Mouse (Mus musculus) midbrain, postnatal 0 days (tissue): ENCODE results near the gene Kif6. TPM values are rescaled to one million over a fixed set of nuclear protein-coding genes. Genes with fewer than 3 reads are reported as not detected.

Experiments
- ATAC-seq: fragments of 200-750 bp; cut with Nextera tagmentation; 2 replicates; pipeline ENCODE4 v1.8.0; 2017; ENCODE audit warnings: moderate number of reproducible peaks, mild to moderate bottlenecking, moderate TSS enrichment, moderate library complexity; ENCODE audit not compliant: low FRiP score
- DNase-seq: peaks from one replicate; pipeline ENCODE4 v3.0.0-alpha.2; 2015; ENCODE audit warnings: low spot score
- H3K27ac ChIP-seq: fragments of 300-500 bp; sonication (generic); 2 replicates; pipeline ENCODE4 v1.5.1; 2014; ENCODE audit warnings: low read depth, mild to moderate bottlenecking, low read length, mixed read lengths
- H3K27me3 ChIP-seq: fragments of 300-500 bp; sonication (generic); 2 replicates; pipeline ENCODE4 v1.6.1; 2014; ENCODE audit warnings: low read length, control low read depth, mixed read lengths; ENCODE audit not compliant: insufficient read depth
- H3K36me3 ChIP-seq: fragments of 300-500 bp; sonication (generic); 2 replicates; pipeline ENCODE4 v1.6.1; 2014; ENCODE audit warnings: low read length, control low read depth, mixed read lengths; ENCODE audit not compliant: insufficient read depth
- H3K4me1 ChIP-seq: fragments of 300-500 bp; sonication (generic); 2 replicates; pipeline ENCODE4 v1.6.1; 2014; ENCODE audit warnings: mild to moderate bottlenecking, control low read depth, antibody characterized with exemption, low read length, mixed read lengths; ENCODE audit not compliant: insufficient read depth
- H3K4me2 ChIP-seq: fragments of 300-500 bp; sonication (generic); 2 replicates; pipeline ENCODE4 v1.6.1; 2014; ENCODE audit warnings: low read depth, mild to moderate bottlenecking, low read length, mixed read lengths; ENCODE audit not compliant: poor library complexity, severe bottlenecking
- H3K4me3 ChIP-seq: fragments of 300-500 bp; sonication (generic); 2 replicates; pipeline ENCODE4 v1.5.1; 2014; ENCODE audit warnings: low read depth, mild to moderate bottlenecking, low read length, moderate library complexity
- H3K9ac ChIP-seq: fragments of 300-500 bp; sonication (generic); replicated peaks from 2 replicates; pipeline ENCODE4 v1.6.1; 2014; ENCODE audit warnings: mild to moderate bottlenecking, low read length, moderate library complexity, mixed read lengths; ENCODE audit not compliant: poor library complexity, severe bottlenecking
- H3K9me3 ChIP-seq: fragments of 300-500 bp; sonication (generic); 2 replicates; pipeline ENCODE4 v1.6.1; 2016; ENCODE audit warnings: low read length, control low read depth
- CTCF ChIP-seq: IDR thresholded peaks from 2 replicates; pipeline ENCODE4 v1.5.1; 2016; ENCODE audit warnings: antibody characterized with exemption, mild to moderate bottlenecking
- WGBS: fragments of 180-500 bp; shearing (Covaris S2); extraction: QIAGEN DNeasy Blood & Tissue Kit; methylation state at CpG from one replicate; pipeline ENCODE4 v1.1.7; 2014; 5-methylcytosine and 5-hydroxymethylcytosine counted together
- polyA plus RNA-seq: library from polyadenylated mRNA; unstranded; fragments of >200 nt; fragmentation: Nextera tagmentation; extraction: Ambion mirVana; gene quantifications from 2 replicates; pipeline ENCODE4 v1.2.1, GENCODE M21; 2015
- total RNA-seq: library from RNA; depleted of rRNA; stranded (reverse); fragments of >200 nt; gene quantifications from 2 replicates; pipeline ENCODE4 v1.2.3, GENCODE M21; 2014; rRNA removed

Kif6 gene
- 2.1 and 2.7 TPM in 2 replicates for total RNA-seq
- polyA plus RNA-seq: 1.1 and 1.7 TPM in 2 replicates

DNA sequence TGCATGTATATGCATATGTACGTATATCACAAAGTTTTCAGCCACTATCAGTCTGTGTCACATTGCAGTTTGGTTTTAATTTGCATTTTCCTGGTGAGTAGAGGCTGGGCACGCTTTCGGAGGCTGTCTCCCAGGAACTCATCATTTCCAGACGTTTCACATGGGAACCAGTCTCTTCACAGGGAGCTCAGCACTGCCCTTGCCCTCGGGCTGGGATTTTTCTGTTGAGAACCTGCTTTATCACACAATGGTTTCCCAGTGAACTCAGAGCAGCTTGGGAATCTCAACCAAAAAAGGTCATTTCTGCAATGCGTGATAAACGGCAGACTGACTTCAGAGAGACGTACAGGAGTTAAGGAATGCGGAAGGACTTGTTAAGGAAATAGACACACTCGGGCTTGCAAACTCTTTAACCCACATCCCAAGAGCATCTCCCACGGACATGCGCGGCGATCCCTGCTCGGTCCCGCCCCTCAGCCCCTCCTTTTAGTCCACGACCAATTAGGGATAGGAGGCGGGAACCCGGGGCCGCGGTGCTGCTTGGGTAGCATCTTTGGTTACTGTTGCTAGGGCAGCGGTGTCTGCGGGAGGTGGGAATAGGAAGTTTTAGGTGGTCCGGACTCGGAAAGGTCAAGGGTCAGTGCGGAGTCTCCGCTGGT, at the start of gene Kif6:
Kif6 (plus strand) TSS at position 560 of the 659 bp plus-strand sequence.
- H3K27ac ChIP-seq: peak within 1 kb of the TSS; percentile 21; the same call in 1 of the 2 replicates
- no peak for TF ChIP-seq CTCF
- peak within 1 kb of the TSS; percentile 48 for H3K9ac ChIP-seq
- H3K27me3 ChIP-seq: no peaks in the 10 kb centered on the region
- ATAC-seq (peak; percentile 95), DNase-seq (peak; percentile 88)
- no peaks in the 10 kb centered on the region for H3K9me3 ChIP-seq
- H3K4me2 ChIP-seq: peak within 1 kb of the TSS; percentile 97
- H3K36me3 ChIP-seq: no peaks in the 10 kb centered on the region
- H3K4me1 ChIP-seq: no peaks in the 10 kb centered on the region
- WGBS: 2% methylated on average over 27 of the region's 27 CpGs
- H3K4me3 ChIP-seq: peak within 1 kb of the TSS; percentile 56

DNA sequence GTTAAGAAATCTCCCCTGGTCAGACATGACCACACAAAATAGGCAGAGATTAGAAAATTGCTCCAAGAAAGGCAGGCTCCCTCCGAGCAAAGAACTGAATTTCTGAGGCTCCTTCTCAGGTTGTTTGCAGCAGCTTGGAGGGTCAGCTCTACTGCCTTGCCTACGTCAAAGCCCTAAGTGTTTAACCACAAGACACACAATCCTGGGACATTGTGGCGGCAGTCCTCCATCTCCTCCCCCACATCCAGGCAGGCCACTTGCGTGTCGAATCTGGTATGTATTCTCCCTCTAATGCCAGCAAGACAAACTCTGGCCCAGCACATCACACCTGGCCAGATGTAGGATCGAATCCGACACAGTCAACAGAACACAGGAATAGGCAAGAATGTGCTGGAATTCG, 46.2 kb upstream of the Kif6 start:
- no peak overlapping the region for H3K4me2 ChIP-seq
- H3K36me3 ChIP-seq: no peaks in the 10 kb centered on the region
- H3K9me3 ChIP-seq: no peaks in the 10 kb centered on the region
- 81% methylated on average over 8 of the region's 8 CpGs for WGBS
- no peak for TF ChIP-seq CTCF
- DNase-seq: no peak
- H3K27ac ChIP-seq: no peak overlapping the region
- H3K4me1 ChIP-seq: peaks cover 5% of the 10 kb centered on the region; the same call in 1 of the 2 replicates
- H3K27me3 ChIP-seq: peaks cover 7% of the 10 kb centered on the region; the same call in 1 of the 2 replicates
- no peak overlapping the region for H3K9ac ChIP-seq
- no peak for ATAC-seq
- no peak overlapping the region for H3K4me3 ChIP-seq

DNA sequence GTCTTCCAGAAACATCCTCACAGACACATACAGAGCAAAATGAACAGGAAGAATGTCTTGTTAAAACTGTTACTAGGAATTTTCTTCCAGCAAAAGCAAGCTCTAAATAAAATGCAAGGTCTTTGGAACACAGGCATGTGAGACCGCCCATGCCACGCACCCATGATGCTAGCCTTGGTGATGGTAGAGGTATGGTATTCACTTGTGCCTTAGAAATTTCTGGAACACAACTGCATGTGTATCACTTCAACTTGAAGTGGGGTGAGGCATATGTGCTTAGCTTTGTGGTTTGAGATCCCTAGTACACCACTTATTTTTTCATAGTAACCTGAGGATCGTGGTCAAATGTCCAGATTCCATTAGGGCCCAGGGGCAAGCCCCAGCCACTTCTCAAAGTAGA, 37.6 kb upstream of the Kif6 start:
- 95% methylated on average over 3 of the region's 3 CpGs for WGBS
- no peak for TF ChIP-seq CTCF
- Histone ChIP-seq H3K9ac (no peak overlapping the region), H3K27ac (no peak overlapping the region), H3K4me2 (no peak overlapping the region), H3K9me3 (no peaks in the 10 kb centered on the region), H3K36me3 (no peaks in the 10 kb centered on the region), H3K4me3 (no peak overlapping the region), H3K4me1 (no peaks in the 10 kb centered on the region), H3K27me3 (no peaks in the 10 kb centered on the region)
- DNase-seq: no peak
- ATAC-seq: no peak

DNA sequence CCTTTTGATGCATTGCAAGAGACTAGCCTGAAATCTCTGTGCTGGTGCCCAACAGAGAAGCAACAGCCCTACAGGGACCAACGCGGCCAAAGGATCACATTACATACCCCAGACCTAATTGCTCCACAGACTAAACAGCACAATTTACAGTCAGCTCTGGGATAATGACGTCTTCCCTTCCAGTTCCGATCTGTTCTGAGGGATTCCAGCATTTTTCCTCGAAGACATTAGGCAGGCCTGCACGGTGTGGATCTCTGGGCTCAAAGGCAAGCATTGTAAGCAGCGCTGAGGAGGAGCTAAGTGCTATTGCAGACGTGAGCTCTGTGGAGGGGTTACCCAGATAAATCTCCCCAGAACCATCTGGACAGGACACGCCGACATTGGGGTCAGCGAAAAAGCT, 32.5 kb upstream of the Kif6 start:
- Histone ChIP-seq H3K27ac (no peak overlapping the region), H3K9me3 (no peaks in the 10 kb centered on the region), H3K36me3 (no peaks in the 10 kb centered on the region), H3K4me3 (no peak overlapping the region), H3K27me3 (no peaks in the 10 kb centered on the region), H3K9ac (no peak overlapping the region), H3K4me2 (no peak overlapping the region), H3K4me1 (no peaks in the 10 kb centered on the region)
- DNase-seq: no peak
- WGBS: 79% methylated on average over 11 of the region's 11 CpGs
- no peak for TF ChIP-seq CTCF
- no peak for ATAC-seq

DNA sequence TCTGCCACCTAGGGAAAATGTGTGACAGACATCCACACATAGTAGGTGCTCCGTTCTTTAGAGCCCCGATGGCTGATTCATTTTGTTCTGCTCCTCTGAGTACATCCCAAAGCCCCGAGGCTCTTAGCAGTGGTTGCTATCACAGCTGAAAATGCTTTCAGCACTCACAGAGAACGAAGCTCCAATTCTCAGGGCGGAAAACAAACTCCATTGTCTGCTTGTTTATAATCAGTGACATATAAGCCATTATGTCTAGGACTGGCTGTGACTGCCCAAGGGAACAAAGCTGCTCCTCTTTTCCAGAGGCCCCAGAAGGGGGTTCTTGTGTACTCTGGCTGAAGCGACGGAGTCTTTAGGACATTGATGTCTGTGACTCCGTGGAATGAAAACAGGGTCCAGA, 24.9 kb upstream of the Kif6 start:
- 46% methylated on average over 8 of the region's 8 CpGs for WGBS
- no peak overlapping the region for H3K4me3 ChIP-seq
- no peaks in the 10 kb centered on the region for H3K27me3 ChIP-seq
- H3K4me2 ChIP-seq: no peak overlapping the region
- H3K36me3 ChIP-seq: no peaks in the 10 kb centered on the region
- no peaks in the 10 kb centered on the region for H3K9me3 ChIP-seq
- DNase-seq (peak; percentile 36), ATAC-seq (no peak)
- H3K4me1 ChIP-seq: no peaks in the 10 kb centered on the region
- H3K27ac ChIP-seq: no peak overlapping the region
- H3K9ac ChIP-seq: no peak overlapping the region
- TF ChIP-seq CTCF: no peak

DNA sequence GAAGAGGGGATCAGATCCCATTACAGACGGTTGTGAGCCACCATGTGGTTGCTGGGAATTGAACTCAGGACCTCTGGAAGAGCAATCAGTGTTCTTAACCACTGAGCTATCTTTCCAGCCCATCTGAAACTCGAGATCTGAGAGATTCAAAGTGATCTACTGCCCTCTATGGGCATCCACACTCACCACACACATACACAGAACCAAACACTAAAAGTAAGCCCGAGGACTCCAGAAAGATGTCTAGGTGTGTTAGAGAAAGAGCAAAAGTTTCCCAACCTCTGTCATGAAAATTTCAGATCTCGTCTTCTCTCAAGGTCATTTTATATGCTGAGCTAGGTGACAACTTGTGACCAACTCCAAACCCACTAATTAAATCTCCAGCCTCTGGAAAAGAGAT, 9.5 kb upstream of the Kif6 start:
- no peaks in the 10 kb centered on the region for H3K27me3 ChIP-seq
- no peaks in the 10 kb centered on the region; the same call in 1 of the 2 replicates for H3K9me3 ChIP-seq
- H3K27ac ChIP-seq: no peak overlapping the region
- H3K4me1 ChIP-seq: no peaks in the 10 kb centered on the region
- no peak for DNase-seq
- no peak overlapping the region for H3K9ac ChIP-seq
- no peak for TF ChIP-seq CTCF
- no peak overlapping the region for H3K4me3 ChIP-seq
- no peaks in the 10 kb centered on the region for H3K36me3 ChIP-seq
- WGBS: 84% methylated on average over 4 of the region's 4 CpGs
- no peak for ATAC-seq
- H3K4me2 ChIP-seq: no peak overlapping the region
